Mouse (Mus musculus) G1E-ER4 (cell line): ENCODE results near the gene Paqr6. TPM values are rescaled to one million over a fixed set of nuclear protein-coding genes. Genes with fewer than 3 reads are reported as not detected.

Experiments
- GATA1 ChIP-seq: IDR thresholded peaks from one replicate; pipeline ENCODE4 v1.8.0; 2012; ENCODE audit warnings: low read length, inconsistent platforms
- polyA plus RNA-seq: library from polyadenylated mRNA; stranded (reverse); fragments of >175 nt; gene quantifications from 2 replicates; pipeline ENCODE4 v1.2.3, GENCODE M21; 2012

The Paqr6 gene
- polyA plus RNA-seq, 1 experiment = not detected

- TF ChIP-seq GATA1 = no peak
Observed at GRCm38 (mm10) chr3:88408953-88409352, 44.6 kb downstream of the Paqr6 start.

GRCm38 (mm10) chr3:88409741-88410644 is 45.6 kb downstream of the Paqr6 start, which contains the start of gene Pmf1:
TSS of gene Pmf1 (minus strand) at chr3:88410331.
- TF ChIP-seq GATA1 = no peak

GRCm38 (mm10) chr3:88410645-88411031 is 46.3 kb downstream of the Paqr6 start:
- TF ChIP-seq GATA1 = no peak

- no peak for TF ChIP-seq GATA1
Observed at GRCm38 (mm10) chr3:88411681-88412080, 47.3 kb downstream of the Paqr6 start.

GRCm38 (mm10) chr3:88412636-88413035 is 48.3 kb downstream of the Paqr6 start:
- TF ChIP-seq GATA1 = no peak

- TF ChIP-seq GATA1 = no peak
Observed at GRCm38 (mm10) chr3:88415668-88416067, 51.3 kb downstream of the Paqr6 start.

GRCm38 (mm10) chr3:88418016-88418415 is 53.6 kb downstream of the Paqr6 start:
- TF ChIP-seq GATA1 = no peak

Other genes with a start within 250 kb of the Paqr6 start
- 164 and 168 TPM in 2 replicates for gene Mef2d, start 222.2 kb upstream of the Paqr6 start, polyA plus RNA-seq
- not detected in 2 replicates for gene Rhbg, start 109.9 kb upstream of the Paqr6 start, polyA plus RNA-seq
- gene Gm38392, start 77.4 kb upstream of the Paqr6 start, polyA plus RNA-seq = not detected in 2 replicates
- gene Tsacc, start 67.6 kb upstream of the Paqr6 start, polyA plus RNA-seq = 0.52 and 1.1 TPM in 2 replicates
- 13.4 and 13.6 TPM in 2 replicates for gene Cct3, start 67.5 kb upstream of the Paqr6 start, polyA plus RNA-seq
- 18.7 and 56.8 TPM in 2 replicates for gene Glmp, start 39.6 kb upstream of the Paqr6 start, polyA plus RNA-seq
- gene Tmem79, start 28.4 kb upstream of the Paqr6 start, polyA plus RNA-seq = 1.2 and 3.4 TPM in 2 replicates
- 48.6 and 63.1 TPM in 2 replicates for gene Smg5, start 28.3 kb upstream of the Paqr6 start, polyA plus RNA-seq
- not detected in 2 replicates for gene Bglap3, start 8.2 kb downstream of the Paqr6 start, polyA plus RNA-seq
- gene Bglap2, start 14.1 kb downstream of the Paqr6 start, polyA plus RNA-seq = not detected in 2 replicates
- 0.30 and 0.36 TPM in 2 replicates for gene Bglap, start 19.9 kb downstream of the Paqr6 start, polyA plus RNA-seq
- 275 and 327 TPM in 2 replicates for gene Pmf1, start 45.7 kb downstream of the Paqr6 start, polyA plus RNA-seq
- gene Slc25a44, start 60.6 kb downstream of the Paqr6 start, polyA plus RNA-seq = 8.1 and 17.5 TPM in 2 replicates
- 5.2 and 7.4 TPM in 2 replicates for gene Sema4a, start 96.6 kb downstream of the Paqr6 start, polyA plus RNA-seq
- 352 and 421 TPM in 2 replicates for gene Lmna, start 145.4 kb downstream of the Paqr6 start, polyA plus RNA-seq
- 9.2 and 9.9 TPM in 2 replicates for gene Mex3a, start 167.8 kb downstream of the Paqr6 start, polyA plus RNA-seq
- 0.16 and 0.41 TPM in 2 replicates for gene Rab25, start 183.7 kb downstream of the Paqr6 start, polyA plus RNA-seq
- gene Lamtor2, start 188.5 kb downstream of the Paqr6 start, polyA plus RNA-seq = 123 and 166 TPM in 2 replicates
- gene Ubqln4, start 189.2 kb downstream of the Paqr6 start, polyA plus RNA-seq = 94.4 and 111 TPM in 2 replicates
- 79.2 and 381 TPM in 2 replicates for gene Ssr2, start 211.3 kb downstream of the Paqr6 start, polyA plus RNA-seq
- 188 and 221 TPM in 2 replicates for gene Arhgef2, start 241.4 kb downstream of the Paqr6 start, polyA plus RNA-seq